Mouse (Mus musculus) bone marrow macrophage, adult 2 months (primary cell): ENCODE measurements around the gene Noxred1. TPM values are rescaled to one million over a fixed set of nuclear protein-coding genes. Genes with fewer than 3 reads are reported as not detected.

Experiments
- H3K27ac ChIP-seq: 2 replicates; pipeline ENCODE4 v1.5.1; 2012; ENCODE audit warnings: low read depth, low read length; ENCODE audit not compliant: insufficient read depth
- H3K4me1 ChIP-seq: 2 replicates; pipeline ENCODE4 v1.6.1; 2012; ENCODE audit warnings: low read length; ENCODE audit not compliant: control insufficient read depth, insufficient read depth
- H3K4me3 ChIP-seq: 2 replicates; pipeline ENCODE4 v1.5.1; 2012; ENCODE audit warnings: mild to moderate bottlenecking, low read length, moderate library complexity; ENCODE audit not compliant: insufficient read depth
- CTCF ChIP-seq: IDR thresholded peaks from 2 replicates; pipeline ENCODE4 v1.5.1; 2012; ENCODE audit warnings: low read depth, mild to moderate bottlenecking, low read length, moderate library complexity
- POLR2A ChIP-seq: IDR thresholded peaks from 2 replicates; pipeline ENCODE4 v1.6.1; 2012; ENCODE audit warnings: mild to moderate bottlenecking, low read depth, low read length, borderline replicate concordance
- polyA plus RNA-seq: library from polyadenylated mRNA; stranded (reverse); fragments of >200 nt; gene quantifications from 2 replicates; pipeline ENCODE4 v1.2.4, GENCODE M21; 2012; ENCODE audit not compliant: missing spikeins, insufficient read depth, insufficient read length

The Noxred1 gene
- polyA plus RNA-seq, 1 experiment: 1.0 TPM

DNA sequence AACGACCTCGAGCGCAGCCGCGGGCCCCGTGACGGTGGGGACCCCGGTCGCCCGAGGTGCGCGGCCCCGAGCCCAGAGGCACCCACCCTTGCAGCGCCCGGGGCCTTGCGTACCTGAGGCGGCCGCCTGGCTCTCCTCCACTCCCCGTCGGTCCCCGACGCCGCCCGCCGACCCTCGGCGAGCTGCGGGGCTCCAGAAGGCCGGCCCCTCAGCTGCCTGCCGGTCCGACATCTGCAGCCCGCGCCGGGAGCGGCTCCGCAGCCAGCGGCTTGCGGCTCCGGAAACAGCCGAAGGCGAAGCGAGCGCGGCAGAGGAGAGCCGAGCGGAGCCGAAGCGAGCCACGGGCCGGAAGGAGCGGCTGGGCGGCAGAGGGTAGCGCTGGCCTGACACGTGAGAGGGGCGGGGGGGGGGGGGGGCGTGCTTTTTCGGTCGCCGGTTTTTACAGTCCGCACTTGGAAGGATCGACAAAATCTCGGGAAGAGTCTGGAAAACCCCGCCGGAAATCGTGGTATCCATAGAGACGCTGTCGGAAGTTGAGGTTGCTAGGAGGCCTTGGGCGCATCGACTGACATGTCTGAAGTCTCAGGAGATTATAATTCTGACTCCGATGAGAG lies 38.5 kb downstream of the Noxred1 start, which contains the start of gene Tmed8:
Tmed8 (minus strand) TSS at position 482 of the 614 bp plus-strand sequence.
- peak within 1 kb of the TSS; percentile 89 for H3K4me3 ChIP-seq
- H3K27ac ChIP-seq: peak within 1 kb of the TSS; percentile 9
- H3K4me1 ChIP-seq: peaks cover 15% of the 10 kb centered on the region
- TF ChIP-seq POLR2A (no peak), CTCF (no peak)

GRCm38 (mm10) chr12:87199206-87199972 lies 39.1 kb downstream of the Noxred1 start, which contains the start of gene Samd15:
Gene Samd15, plus strand, starts transcription at chr12:87199723.
- peaks cover 15% of the 10 kb centered on the region for H3K4me1 ChIP-seq
- H3K4me3 ChIP-seq: peak within 1 kb of the TSS; percentile 89
- peak within 1 kb of the TSS; percentile 9 for H3K27ac ChIP-seq
- no peak for TF ChIP-seq POLR2A
- no peak for TF ChIP-seq CTCF

- Histone ChIP-seq H3K4me1 (peaks cover 15% of the 10 kb centered on the region), H3K27ac (no peak overlapping the region), H3K4me3 (peak overlapping the region; percentile 89)
- TF ChIP-seq CTCF (no peak), POLR2A (no peak)
Measured at GRCm38 (mm10) chr12:87198792-87199191, 39.7 kb downstream of the Noxred1 start.

DNA sequence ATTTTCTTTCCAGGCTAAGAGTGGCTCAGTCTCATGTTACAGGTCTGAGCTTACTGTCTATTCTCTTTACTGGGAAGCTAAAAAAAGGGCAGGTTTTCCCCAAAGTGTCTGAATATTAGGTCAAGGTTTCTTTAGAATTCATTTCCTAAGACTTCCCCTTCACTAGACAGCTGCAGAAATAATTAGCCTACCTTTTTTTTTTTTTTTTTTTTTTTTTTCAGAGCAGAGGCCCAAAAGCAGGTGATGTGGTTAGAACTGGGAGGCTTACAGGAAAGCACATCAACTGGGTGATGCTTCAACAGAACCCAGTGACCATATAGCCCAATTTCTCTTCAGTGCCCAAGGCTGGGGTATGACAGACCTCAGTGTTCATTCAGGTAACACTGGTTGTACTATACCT lies 42.2 kb downstream of the Noxred1 start:
- TF ChIP-seq POLR2A: no peak
- no peak for TF ChIP-seq CTCF
- Histone ChIP-seq H3K4me1 (peaks cover 25% of the 10 kb centered on the region), H3K27ac (no peak overlapping the region), H3K4me3 (no peak overlapping the region)

- Histone ChIP-seq H3K27ac (no peak overlapping the region), H3K4me1 (peaks cover 21% of the 10 kb centered on the region), H3K4me3 (no peak overlapping the region)
- TF ChIP-seq CTCF (no peak), POLR2A (no peak)
Measured at GRCm38 (mm10) chr12:87195069-87195468, 43.5 kb downstream of the Noxred1 start.

DNA sequence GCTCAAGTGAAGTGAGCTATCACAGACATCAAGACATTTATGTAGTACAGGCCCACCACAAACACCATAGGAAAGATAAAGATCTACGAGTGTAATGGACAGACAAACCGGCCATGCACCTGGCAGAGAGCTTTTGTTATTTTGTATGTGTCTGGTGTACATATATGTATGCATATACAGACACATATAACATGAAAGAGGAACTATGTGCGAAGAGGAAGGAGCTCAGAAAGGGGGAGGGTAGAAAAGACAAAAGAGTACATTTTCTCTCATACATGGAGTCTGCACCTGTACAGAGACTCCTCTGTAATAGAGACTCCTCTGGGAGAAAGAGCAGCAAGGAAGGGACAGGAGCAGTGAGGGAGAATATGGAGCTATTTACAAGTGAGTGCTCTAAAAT lies 45.5 kb downstream of the Noxred1 start:
- H3K4me3 ChIP-seq: no peak overlapping the region
- TF ChIP-seq POLR2A: no peak
- no peak for TF ChIP-seq CTCF
- H3K27ac ChIP-seq: no peak overlapping the region
- peaks cover 17% of the 10 kb centered on the region for H3K4me1 ChIP-seq

DNA sequence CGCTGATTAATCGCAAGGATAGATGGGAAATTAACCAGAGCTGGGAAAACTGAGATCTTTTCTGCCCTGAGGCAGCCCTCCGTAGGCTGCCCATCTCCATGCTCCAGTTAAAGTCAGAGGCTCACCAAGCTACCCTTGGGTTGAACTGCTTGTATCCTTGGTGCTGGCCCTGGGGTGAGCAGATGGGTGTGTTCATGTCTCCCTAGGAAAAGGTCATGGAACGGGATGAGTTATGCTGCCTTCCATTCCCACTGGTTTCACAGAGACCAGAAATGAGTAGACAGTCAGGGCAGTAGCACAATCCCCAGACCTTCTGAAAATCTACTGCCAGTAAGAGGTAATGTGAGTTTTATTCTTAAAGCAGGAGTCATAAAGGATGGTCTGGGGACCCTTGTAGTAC lies 60.9 kb downstream of the Noxred1 start:
- TF ChIP-seq POLR2A (no peak), CTCF (no peak)
- Histone ChIP-seq H3K27ac (no peak overlapping the region), H3K4me1 (peaks cover 23% of the 10 kb centered on the region), H3K4me3 (no peak overlapping the region)

GRCm38 (mm10) chr12:87175194-87175946 lies 63.2 kb downstream of the Noxred1 start:
- Histone ChIP-seq H3K4me1 (peaks cover 23% of the 10 kb centered on the region), H3K27ac (peak overlapping the region; percentile 59), H3K4me3 (0 out of 2 replicates have a peak overlapping the region, but pooled peaks have one; percentile 1)
- TF ChIP-seq CTCF (no peak), POLR2A (no peak)

Other genes with a start within 250 kb of the Noxred1 start
- gene Zdhhc22, start 248.3 kb downstream of the Noxred1 start, polyA plus RNA-seq: not detected in 2 replicates
- gene Tmem63c, start 217.4 kb downstream of the Noxred1 start, polyA plus RNA-seq: not detected in 2 replicates
- not detected in 2 replicates for gene Ngb, start 136.2 kb downstream of the Noxred1 start, polyA plus RNA-seq
- 17.5 and 20.0 TPM in 2 replicates for gene Gstz1, start 91.6 kb downstream of the Noxred1 start, polyA plus RNA-seq
- gene Pomt2, start 90.8 kb downstream of the Noxred1 start, polyA plus RNA-seq: 6.0 and 6.1 TPM in 2 replicates
- 1.3 TPM in 1 of 2 replicates, not detected in the other for gene Samd15, start 39.0 kb downstream of the Noxred1 start, polyA plus RNA-seq
- 8.9 and 9.7 TPM in 2 replicates for gene Tmed8, start 38.3 kb downstream of the Noxred1 start, polyA plus RNA-seq
- 87.0 and 97.7 TPM in 2 replicates for gene Vipas39, start 27.5 kb upstream of the Noxred1 start, polyA plus RNA-seq
- 117 and 124 TPM in 2 replicates for gene Ahsa1, start 27.7 kb upstream of the Noxred1 start, polyA plus RNA-seq
- not detected in 2 replicates for gene Ism2, start 61.0 kb upstream of the Noxred1 start, polyA plus RNA-seq
- gene Sptlc2, start 149.6 kb upstream of the Noxred1 start, polyA plus RNA-seq: 134 and 139 TPM in 2 replicates
- 150 and 162 TPM in 2 replicates for gene Slirp, start 205.2 kb upstream of the Noxred1 start, polyA plus RNA-seq
- gene Alkbh1, start 205.3 kb upstream of the Noxred1 start, polyA plus RNA-seq: 11.2 and 14.3 TPM in 2 replicates
- gene Snw1, start 233.5 kb upstream of the Noxred1 start, polyA plus RNA-seq: 83.4 and 83.5 TPM in 2 replicates